Mouse (Mus musculus) hindbrain, postnatal 0 days (tissue): ENCODE measurements around the gene Atp6v0b. TPM values are rescaled to one million over a fixed set of nuclear protein-coding genes. Genes with fewer than 3 reads are reported as not detected.
A peak's percentile ranks its signal among the peaks of the same experiment; 100 is the strongest.

Source experiments
- ATAC-seq: fragments of 200-750 bp; cut with Nextera tagmentation; 2 replicates; pipeline ENCODE4 v1.8.0; 2017; ENCODE audit warnings: mild to moderate bottlenecking, moderate TSS enrichment, moderate library complexity
- DNase-seq: peaks from one replicate; pipeline ENCODE4 v3.0.0-alpha.2; 2015; ENCODE audit warnings: low spot score
- H3K27ac ChIP-seq: fragments of 300-500 bp; sonication (generic); 2 replicates; pipeline ENCODE4 v1.5.1; 2014; ENCODE audit warnings: mild to moderate bottlenecking
- H3K27me3 ChIP-seq: fragments of 300-500 bp; sonication (generic); 2 replicates; pipeline ENCODE4 v1.6.1; 2014; ENCODE audit warnings: low read length, mixed read lengths; ENCODE audit not compliant: insufficient read depth
- H3K36me3 ChIP-seq: fragments of 300-500 bp; sonication (generic); 2 replicates; pipeline ENCODE4 v1.6.1; 2014; ENCODE audit warnings: low read length, mixed read lengths; ENCODE audit not compliant: insufficient read depth
- H3K4me1 ChIP-seq: fragments of 300-500 bp; sonication (generic); 2 replicates; pipeline ENCODE4 v1.6.1; 2014; ENCODE audit warnings: antibody characterized with exemption, low read length, mixed read lengths; ENCODE audit not compliant: insufficient read depth
- H3K4me2 ChIP-seq: fragments of 300-500 bp; sonication (generic); 2 replicates; pipeline ENCODE4 v1.6.1; 2014; ENCODE audit warnings: low read depth, mild to moderate bottlenecking, low read length, moderate library complexity, mixed read lengths
- H3K4me3 ChIP-seq: fragments of 300-500 bp; sonication (generic); 2 replicates; pipeline ENCODE4 v1.5.1; 2014; ENCODE audit warnings: low read length
- H3K9ac ChIP-seq: fragments of 300-500 bp; sonication (generic); replicated peaks from 2 replicates; pipeline ENCODE4 v1.6.1; 2014; ENCODE audit warnings: mild to moderate bottlenecking, low read length, moderate library complexity, mixed read lengths
- H3K9me3 ChIP-seq: fragments of 300-500 bp; sonication (generic); 2 replicates; pipeline ENCODE4 v1.6.1; 2016; ENCODE audit warnings: low read length, mixed read lengths
- CTCF ChIP-seq: IDR thresholded peaks from 2 replicates; pipeline ENCODE4 v1.5.1; 2016; ENCODE audit warnings: antibody characterized with exemption, control low read depth, low read depth
- WGBS: fragments of 180-500 bp; shearing (Covaris S2); extraction: QIAGEN DNeasy Blood & Tissue Kit; methylation state at CpG from one replicate; pipeline ENCODE4 v1.1.7; 2014; 5-methylcytosine and 5-hydroxymethylcytosine counted together
- polyA plus RNA-seq: library from polyadenylated mRNA; unstranded; fragments of >200 nt; fragmentation: Nextera tagmentation; extraction: Ambion mirVana; gene quantifications from 2 replicates; pipeline ENCODE4 v1.2.1, GENCODE M21; 2015
- total RNA-seq: library from RNA; depleted of rRNA; stranded (reverse); fragments of >200 nt; gene quantifications from 2 replicates; pipeline ENCODE4 v1.2.3, GENCODE M21; 2014

The Atp6v0b gene
- total and polyA plus RNA-seq, 2 experiments from 2014 or later = 579 to 643 TPM

- H3K9ac ChIP-seq = no peak overlapping the region
- peaks cover 19% of the 10 kb centered on the region for H3K36me3 ChIP-seq
- WGBS = 70% methylated on average over 5 of the region's 5 CpGs
Measured at GRCm38 (mm10) chr4:117878703-117879102, 8.4 kb downstream of the Atp6v0b start.

GRCm38 (mm10) chr4:117878301-117878700 lies 8.8 kb downstream of the Atp6v0b start:
- H3K9ac ChIP-seq = no peak overlapping the region
- H3K27me3 ChIP-seq = no peaks in the 10 kb centered on the region
- WGBS = 35% methylated on average over 10 of the region's 10 CpGs
- peaks cover 19% of the 10 kb centered on the region for H3K36me3 ChIP-seq
- H3K27ac ChIP-seq = no peak overlapping the region
- TF ChIP-seq CTCF = no peak
- H3K9me3 ChIP-seq = no peaks in the 10 kb centered on the region
- ATAC-seq = no peak
- DNase-seq = no peak
- H3K4me1 ChIP-seq = peaks cover 9% of the 10 kb centered on the region; the same call in 1 of the 2 replicates
- H3K4me2 ChIP-seq = no peak overlapping the region
- no peak overlapping the region for H3K4me3 ChIP-seq

More at GRCm38 (mm10) chr4:117878703-117879102, 8.4 kb downstream of the Atp6v0b start:
- DNase-seq (no peak), ATAC-seq (no peak)
- no peaks in the 10 kb centered on the region for H3K27me3 ChIP-seq
- peaks cover 12% of the 10 kb centered on the region for H3K4me1 ChIP-seq
- no peaks in the 10 kb centered on the region for H3K9me3 ChIP-seq
- no peak overlapping the region for H3K4me2 ChIP-seq
- H3K27ac ChIP-seq = no peak overlapping the region
- no peak overlapping the region for H3K4me3 ChIP-seq
- TF ChIP-seq CTCF = no peak

GRCm38 (mm10) chr4:117873615-117874014 lies 13.5 kb downstream of the Atp6v0b start:
- peaks cover 19% of the 10 kb centered on the region for H3K36me3 ChIP-seq
- H3K9ac ChIP-seq = no peak overlapping the region
- H3K4me2 ChIP-seq = no peak overlapping the region
- no peak for ATAC-seq
- no peak overlapping the region for H3K4me3 ChIP-seq
- H3K27me3 ChIP-seq = no peaks in the 10 kb centered on the region
- no peak overlapping the region for H3K27ac ChIP-seq
- DNase-seq = no peak
- WGBS = 87% methylated on average over 9 of the region's 9 CpGs
- no peak for TF ChIP-seq CTCF
- H3K9me3 ChIP-seq = no peaks in the 10 kb centered on the region
- H3K4me1 ChIP-seq = no peaks in the 10 kb centered on the region

- ATAC-seq (no peak), DNase-seq (no peak)
- no peak within 1 kb of the TSS for H3K4me3 ChIP-seq
- 8% methylated on average over 14 of the region's 14 CpGs for WGBS
- peaks cover 12% of the 10 kb centered on the region for H3K36me3 ChIP-seq
- H3K9me3 ChIP-seq = no peaks in the 10 kb centered on the region
- H3K27me3 ChIP-seq = no peaks in the 10 kb centered on the region
- no peak within 1 kb of the TSS for H3K27ac ChIP-seq
- H3K4me2 ChIP-seq = peak within 1 kb of the TSS; percentile 31
- no peaks in the 10 kb centered on the region for H3K4me1 ChIP-seq
- no peak for TF ChIP-seq CTCF
- 0 out of 2 replicates have a peak within 1 kb of the TSS, but pooled peaks have one; percentile 33 for H3K9ac ChIP-seq
Measured at GRCm38 (mm10) chr4:117872471-117872886, 14.7 kb downstream of the Atp6v0b start, which contains the start of gene Ccdc24. TSS of gene Ccdc24 (minus strand) at chr4:117872557.

GRCm38 (mm10) chr4:117871787-117872186 lies 15.3 kb downstream of the Atp6v0b start:
- no peaks in the 10 kb centered on the region for H3K9me3 ChIP-seq
- WGBS = 70% methylated on average over 7 of the region's 7 CpGs
- no peak for TF ChIP-seq CTCF
- DNase-seq (no peak), ATAC-seq (no peak)
- no peaks in the 10 kb centered on the region for H3K27me3 ChIP-seq
- H3K4me3 ChIP-seq = no peak overlapping the region
- H3K27ac ChIP-seq = no peak overlapping the region
- no peak overlapping the region for H3K9ac ChIP-seq
- peaks cover 6% of the 10 kb centered on the region for H3K36me3 ChIP-seq
- no peaks in the 10 kb centered on the region for H3K4me1 ChIP-seq
- H3K4me2 ChIP-seq = peak overlapping the region; percentile 31; the same call in 1 of the 2 replicates

GRCm38 (mm10) chr4:117870437-117870836 lies 16.7 kb downstream of the Atp6v0b start:
- WGBS = 53% methylated on average over 1 of the region's 1 CpGs

GRCm38 (mm10) chr4:117869317-117869716 lies 17.8 kb downstream of the Atp6v0b start:
- H3K9ac ChIP-seq = no peak overlapping the region
- DNase-seq = no peak

More at GRCm38 (mm10) chr4:117870437-117870836, 16.7 kb downstream of the Atp6v0b start:
- Histone ChIP-seq H3K27ac (no peak overlapping the region), H3K27me3 (no peaks in the 10 kb centered on the region), H3K9me3 (no peaks in the 10 kb centered on the region), H3K4me2 (no peak overlapping the region), H3K9ac (no peak overlapping the region), H3K36me3 (no peaks in the 10 kb centered on the region; the same call in 1 of the 2 replicates), H3K4me1 (no peaks in the 10 kb centered on the region), H3K4me3 (no peak overlapping the region)
- ATAC-seq = no peak
- no peak for TF ChIP-seq CTCF
- no peak for DNase-seq

More at GRCm38 (mm10) chr4:117869317-117869716, 17.8 kb downstream of the Atp6v0b start:
- Histone ChIP-seq H3K4me3 (no peak overlapping the region), H3K4me1 (no peaks in the 10 kb centered on the region), H3K4me2 (no peak overlapping the region), H3K9me3 (no peaks in the 10 kb centered on the region), H3K36me3 (no peaks in the 10 kb centered on the region; the same call in 1 of the 2 replicates), H3K27me3 (no peaks in the 10 kb centered on the region), H3K27ac (0 out of 2 replicates have a peak overlapping the region, but pooled peaks have one; percentile 20)
- no peak for ATAC-seq
- no peak for TF ChIP-seq CTCF
- WGBS = 55% methylated on average over 9 of the region's 9 CpGs
